Mouse (Mus musculus): ENCODE measurements around the gene Esyt2.

The Esyt2 gene

GRCm38 (mm10) chr12:116354694-116355093 is 73.7 kb downstream of the Esyt2 start:
- no peak for DNase-seq (ENCODE audit: extremely low spot score, low spot score)

GRCm38 (mm10) chr12:116362091-116362490 is 81.1 kb downstream of the Esyt2 start:
- DNase-seq (ENCODE audit: extremely low spot score, low spot score) = no peak

DNA sequence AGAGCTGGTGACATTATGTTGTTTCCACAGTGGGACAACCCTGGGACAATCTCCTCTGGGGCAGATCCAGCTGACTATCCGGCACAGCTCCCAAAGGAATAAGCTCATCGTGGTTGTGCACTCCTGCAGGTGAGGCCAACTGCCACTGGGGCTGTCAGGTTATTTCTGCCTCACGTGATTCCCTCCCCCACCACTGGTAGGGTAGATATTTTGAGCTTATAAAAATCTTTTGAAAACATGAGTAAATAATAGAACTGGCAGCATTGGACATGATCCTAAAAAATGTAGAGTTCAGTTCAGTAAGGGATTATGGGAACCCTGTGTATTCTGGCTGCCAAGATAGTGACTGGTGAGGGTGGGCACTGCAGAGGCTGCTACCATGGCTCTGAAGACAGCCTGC is 85.9 kb downstream of the Esyt2 start:
- no peak for DNase-seq (ENCODE audit: extremely low spot score, low spot score)

- DNase-seq (ENCODE audit: extremely low spot score, low spot score) = no peak
These were observed 86.3 kb downstream of the Esyt2 start for GRCm38 (mm10) chr12:116367346-116367745.

GRCm38 (mm10) chr12:116368857-116369256 is 87.9 kb downstream of the Esyt2 start:
- no peak for DNase-seq (ENCODE audit: extremely low spot score, low spot score)

DNA sequence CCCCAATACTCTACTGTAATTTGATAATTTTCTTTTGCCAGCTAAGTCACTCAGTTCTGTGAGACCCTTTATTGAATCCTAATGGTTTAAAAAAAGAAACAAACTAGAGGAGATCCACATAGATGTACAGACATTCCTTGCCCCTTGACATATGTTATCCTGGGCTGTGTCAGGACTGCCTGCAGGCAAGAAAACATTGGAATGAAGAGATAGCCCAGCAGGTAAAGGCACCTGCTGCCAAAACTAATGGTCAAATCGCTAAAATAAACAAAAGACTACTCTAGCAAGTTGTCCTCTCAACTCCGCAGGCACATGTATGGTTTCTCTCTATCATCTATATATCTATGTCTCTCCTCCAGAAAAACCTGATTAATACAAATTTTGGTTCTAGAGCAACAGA is 102.1 kb downstream of the Esyt2 start:
- no peak for DNase-seq (ENCODE audit: extremely low spot score, low spot score)

DNA sequence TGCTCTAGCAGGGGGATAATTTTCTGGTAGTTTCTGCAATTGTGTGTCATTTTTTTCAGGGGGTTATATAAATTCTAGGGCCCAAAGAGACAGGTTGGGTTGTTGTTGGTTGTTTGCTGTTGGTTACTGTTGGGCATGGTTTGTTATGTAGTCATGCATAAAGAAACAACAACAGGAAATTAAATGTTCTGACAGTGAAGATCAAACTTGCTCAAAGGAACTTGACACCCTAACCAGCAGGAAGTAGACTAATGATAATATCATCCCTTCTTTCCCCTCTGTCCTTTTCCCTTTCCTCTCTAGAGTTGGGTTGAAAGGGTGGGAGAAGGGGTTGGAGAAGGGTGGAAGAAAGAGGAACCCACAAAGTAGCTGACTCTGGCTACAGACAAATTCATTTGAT is 103.0 kb downstream of the Esyt2 start:
- no peak for DNase-seq (ENCODE audit: extremely low spot score, low spot score)

GRCm38 (mm10) chr12:116386802-116387201 is 105.8 kb downstream of the Esyt2 start:
- no peak for DNase-seq (ENCODE audit: extremely low spot score, low spot score)

- no peak for DNase-seq (ENCODE audit: extremely low spot score, low spot score)
These were observed 108.9 kb downstream of the Esyt2 start for GRCm38 (mm10) chr12:116389868-116390267.

GRCm38 (mm10) chr12:116394327-116394726 is 113.3 kb downstream of the Esyt2 start:
- DNase-seq (ENCODE audit: extremely low spot score, low spot score) = no peak

- DNase-seq (ENCODE audit: extremely low spot score, low spot score) = no peak
These were observed 114.3 kb downstream of the Esyt2 start for GRCm38 (mm10) chr12:116395312-116395711.

GRCm38 (mm10) chr12:116396072-116396695 is 115.2 kb downstream of the Esyt2 start:
- no peak for DNase-seq (ENCODE audit: extremely low spot score, low spot score)

DNA sequence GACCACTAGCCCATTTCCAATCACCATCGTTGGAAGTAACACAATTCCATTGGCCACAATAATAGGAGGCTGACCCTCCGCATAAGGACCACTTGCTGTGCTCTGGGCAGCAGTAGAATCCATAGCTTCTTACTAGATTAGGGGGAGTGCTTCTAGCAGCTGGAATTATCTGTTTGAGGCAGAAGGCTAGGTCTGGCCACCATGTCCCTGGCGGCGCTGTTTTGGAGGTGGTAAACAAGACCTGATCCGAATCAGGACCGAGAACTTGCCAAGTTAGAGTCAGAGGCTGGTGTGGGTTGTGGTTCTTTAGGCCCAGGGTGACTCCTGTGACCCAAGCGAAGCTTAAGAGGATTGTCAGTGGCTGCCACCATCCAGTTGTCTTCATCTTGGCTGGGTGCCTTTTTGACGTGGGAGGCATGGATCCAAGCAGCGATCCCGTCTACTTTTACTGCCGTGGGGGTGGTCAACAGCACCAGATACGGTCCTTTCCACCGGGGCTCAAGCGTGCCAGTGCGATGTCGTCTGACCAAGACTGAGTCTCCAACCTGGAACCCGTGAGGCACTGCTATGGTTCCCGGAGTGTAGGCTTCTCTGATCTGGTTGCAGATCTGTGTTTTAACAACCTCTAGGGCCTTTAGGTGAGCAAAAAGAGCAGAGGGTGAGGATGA is 123.2 kb downstream of the Esyt2 start:
- no peak for DNase-seq (ENCODE audit: extremely low spot score, low spot score)

GRCm38 (mm10) chr12:116405045-116405835 is 124.2 kb downstream of the Esyt2 start, which contains the start of gene Ncapg2:
Gene Ncapg2, plus strand, starts transcription at chr12:116405402.
- peak; percentile 100 for DNase-seq (ENCODE audit: extremely low spot score, low spot score)

- DNase-seq (ENCODE audit: extremely low spot score, low spot score) = no peak
These were observed 124.8 kb downstream of the Esyt2 start for GRCm38 (mm10) chr12:116405836-116406155.

- no peak for DNase-seq (ENCODE audit: extremely low spot score, low spot score)
These were observed 126.9 kb downstream of the Esyt2 start for GRCm38 (mm10) chr12:116407883-116408282.

GRCm38 (mm10) chr12:116414941-116415340 is 133.9 kb downstream of the Esyt2 start:
- no peak for DNase-seq (ENCODE audit: extremely low spot score, low spot score)

- DNase-seq (ENCODE audit: extremely low spot score, low spot score) = no peak
These were observed 135.5 kb downstream of the Esyt2 start for GRCm38 (mm10) chr12:116416514-116416913.

DNA sequence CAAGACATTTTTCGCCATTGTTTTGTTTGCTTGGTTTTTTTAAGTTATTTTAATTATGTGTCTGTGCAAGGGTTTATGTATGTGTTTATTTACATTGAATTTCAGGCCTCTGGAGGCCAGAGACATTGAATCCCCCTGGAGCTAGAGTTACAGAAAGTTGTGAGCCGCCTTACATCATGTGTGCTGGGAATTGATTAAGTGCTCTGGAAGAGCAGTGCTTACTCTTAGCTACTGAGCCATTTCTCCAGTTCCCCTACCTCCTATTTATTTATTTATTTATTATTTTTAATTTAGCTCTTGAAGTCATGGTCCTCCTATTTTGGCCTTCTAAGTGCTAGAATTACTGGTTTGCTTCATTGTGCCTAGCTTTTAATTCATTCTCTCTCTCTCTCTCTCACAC is 140.7 kb downstream of the Esyt2 start:
- no peak for DNase-seq (ENCODE audit: extremely low spot score, low spot score)

GRCm38 (mm10) chr12:116425392-116425791 is 144.4 kb downstream of the Esyt2 start:
- no peak for DNase-seq (ENCODE audit: extremely low spot score, low spot score)

DNA sequence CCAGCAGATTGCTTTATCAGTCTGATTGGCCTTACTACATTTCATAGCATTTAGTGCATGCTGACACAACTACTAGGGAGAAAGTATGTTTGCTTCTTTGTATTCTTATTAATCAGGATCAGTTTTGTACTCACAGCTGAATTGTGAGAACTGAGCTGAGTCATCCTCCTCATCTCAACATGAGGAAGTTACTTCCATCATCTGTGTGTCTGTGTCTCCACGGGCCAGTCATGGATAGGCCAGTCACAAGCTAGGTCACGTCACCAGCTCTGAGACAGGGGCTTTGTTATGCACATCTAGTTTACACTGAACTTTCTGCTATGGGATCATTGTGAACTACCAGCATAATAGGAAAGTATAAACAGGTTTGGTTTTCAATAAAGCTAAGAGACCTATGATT is 152.7 kb downstream of the Esyt2 start:
- no peak for DNase-seq (ENCODE audit: extremely low spot score, low spot score)

- no peak for DNase-seq (ENCODE audit: extremely low spot score, low spot score)
These were observed 154.2 kb downstream of the Esyt2 start for GRCm38 (mm10) chr12:116435232-116435631.
